Mouse (Mus musculus): Measurements from ENCODE around the gene Pkd1. TPM values are rescaled to one million over a fixed set of nuclear protein-coding genes. Genes with fewer than 3 reads are reported as not detected.

The Pkd1 gene
- polyA plus RNA-seq, 1 experiment: 13.0 TPM

- H3K4me3 ChIP-seq (ENCODE audit: low read depth, low read length): no peak overlapping the region
- no peak for TF ChIP-seq EP300 (IDR thresholded peaks at IDR 0.05; ENCODE audit: insufficient read depth, low read depth, low read length)
- TF ChIP-seq POLR2A (IDR thresholded peaks at IDR 0.05; ENCODE audit: insufficient read depth, low read length): no peak
- TF ChIP-seq CTCF (IDR thresholded peaks at IDR 0.05; ENCODE audit: low read depth, low read length): no peak
- no peaks in the 10 kb centered on the region for H3K27me3 ChIP-seq (ENCODE audit: control insufficient read depth, insufficient read depth, low read length, poor library complexity, severe bottlenecking)
- no peak overlapping the region for H3K27ac ChIP-seq (ENCODE audit: insufficient read depth, low read length)
- no peaks in the 10 kb centered on the region for H3K36me3 ChIP-seq (ENCODE audit: control insufficient read depth, insufficient read depth, low read length, poor library complexity, severe bottlenecking)
- no peaks in the 10 kb centered on the region for H3K9me3 ChIP-seq (replicated peaks; ENCODE audit: control insufficient read depth, insufficient read depth, low read length, poor library complexity, severe bottlenecking)
- no peaks in the 10 kb centered on the region for H3K4me1 ChIP-seq (ENCODE audit: control insufficient read depth, insufficient read depth, low read length)
- H3K9ac ChIP-seq (ENCODE audit: low read depth, poor library complexity, severe bottlenecking): no peak overlapping the region
These were observed 3.4 kb upstream of the Pkd1 start for GRCm38 (mm10) chr17:24546234-24546633.

GRCm38 (mm10) chr17:24548435-24548834 lies 1.2 kb upstream of the Pkd1 start:
- no peaks in the 10 kb centered on the region for H3K9me3 ChIP-seq (replicated peaks; ENCODE audit: control insufficient read depth, insufficient read depth, low read length, poor library complexity, severe bottlenecking)
- H3K4me1 ChIP-seq (ENCODE audit: control insufficient read depth, insufficient read depth, low read length): no peaks in the 10 kb centered on the region
- TF ChIP-seq CTCF (IDR thresholded peaks at IDR 0.05; ENCODE audit: low read depth, low read length): no peak
- TF ChIP-seq POLR2A (IDR thresholded peaks at IDR 0.05; ENCODE audit: insufficient read depth, low read length): no peak
- no peak for TF ChIP-seq EP300 (IDR thresholded peaks at IDR 0.05; ENCODE audit: insufficient read depth, low read depth, low read length)
- no peaks in the 10 kb centered on the region for H3K27me3 ChIP-seq (ENCODE audit: control insufficient read depth, insufficient read depth, low read length, poor library complexity, severe bottlenecking)
- no peak overlapping the region for H3K27ac ChIP-seq (ENCODE audit: insufficient read depth, low read length)
- H3K9ac ChIP-seq (ENCODE audit: low read depth, poor library complexity, severe bottlenecking): peak overlapping the region; percentile 54
- no peaks in the 10 kb centered on the region for H3K36me3 ChIP-seq (ENCODE audit: control insufficient read depth, insufficient read depth, low read length, poor library complexity, severe bottlenecking)
- no peak overlapping the region; the same call in 1 of the 2 replicates for H3K4me3 ChIP-seq (ENCODE audit: low read depth, low read length)

- no peak overlapping the region for H3K27ac ChIP-seq (ENCODE audit: insufficient read depth, low read length)
- H3K36me3 ChIP-seq (ENCODE audit: control insufficient read depth, insufficient read depth, low read length, poor library complexity, severe bottlenecking): no peaks in the 10 kb centered on the region
- no peaks in the 10 kb centered on the region for H3K9me3 ChIP-seq (replicated peaks; ENCODE audit: control insufficient read depth, insufficient read depth, low read length, poor library complexity, severe bottlenecking)
- peak overlapping the region; percentile 71 for H3K4me3 ChIP-seq (ENCODE audit: low read depth, low read length)
- peak overlapping the region; percentile 54 for H3K9ac ChIP-seq (ENCODE audit: low read depth, poor library complexity, severe bottlenecking)
- TF ChIP-seq CTCF (IDR thresholded peaks at IDR 0.05; ENCODE audit: low read depth, low read length): no peak
- TF ChIP-seq EP300 (IDR thresholded peaks at IDR 0.05; ENCODE audit: insufficient read depth, low read depth, low read length): no peak
- no peak for TF ChIP-seq POLR2A (IDR thresholded peaks at IDR 0.05; ENCODE audit: insufficient read depth, low read length)
- H3K27me3 ChIP-seq (ENCODE audit: control insufficient read depth, insufficient read depth, low read length, poor library complexity, severe bottlenecking): no peaks in the 10 kb centered on the region
- no peaks in the 10 kb centered on the region for H3K4me1 ChIP-seq (ENCODE audit: control insufficient read depth, insufficient read depth, low read length)
These were observed 565 bp upstream of the Pkd1 start for GRCm38 (mm10) chr17:24548921-24549617.

GRCm38 (mm10) chr17:24550416-24551049 lies 899 bp downstream of the Pkd1 start:
- H3K27ac ChIP-seq (ENCODE audit: insufficient read depth, low read length): no peak overlapping the region
- peak overlapping the region; percentile 81 for H3K9ac ChIP-seq (ENCODE audit: low read depth, poor library complexity, severe bottlenecking)
- H3K4me3 ChIP-seq (ENCODE audit: low read depth, low read length): peak overlapping the region; percentile 79
- H3K27me3 ChIP-seq (ENCODE audit: control insufficient read depth, insufficient read depth, low read length, poor library complexity, severe bottlenecking): no peaks in the 10 kb centered on the region
- no peaks in the 10 kb centered on the region for H3K36me3 ChIP-seq (ENCODE audit: control insufficient read depth, insufficient read depth, low read length, poor library complexity, severe bottlenecking)
- no peaks in the 10 kb centered on the region for H3K4me1 ChIP-seq (ENCODE audit: control insufficient read depth, insufficient read depth, low read length)
- no peaks in the 10 kb centered on the region for H3K9me3 ChIP-seq (replicated peaks; ENCODE audit: control insufficient read depth, insufficient read depth, low read length, poor library complexity, severe bottlenecking)
- TF ChIP-seq POLR2A (IDR thresholded peaks at IDR 0.05; ENCODE audit: insufficient read depth, low read length) (no peak), EP300 (IDR thresholded peaks at IDR 0.05; ENCODE audit: insufficient read depth, low read depth, low read length) (no peak), CTCF (IDR thresholded peaks at IDR 0.05; ENCODE audit: low read depth, low read length) (no peak)

- Histone ChIP-seq H3K36me3 (ENCODE audit: control insufficient read depth, insufficient read depth, low read length, poor library complexity, severe bottlenecking) (no peaks in the 10 kb centered on the region), H3K27ac (ENCODE audit: insufficient read depth, low read length) (no peak overlapping the region), H3K27me3 (ENCODE audit: control insufficient read depth, insufficient read depth, low read length, poor library complexity, severe bottlenecking) (no peaks in the 10 kb centered on the region), H3K9ac (ENCODE audit: low read depth, poor library complexity, severe bottlenecking) (peak overlapping the region; percentile 81), H3K9me3 (replicated peaks; ENCODE audit: control insufficient read depth, insufficient read depth, low read length, poor library complexity, severe bottlenecking) (no peaks in the 10 kb centered on the region), H3K4me3 (ENCODE audit: low read depth, low read length) (peak overlapping the region; percentile 79), H3K4me1 (ENCODE audit: control insufficient read depth, insufficient read depth, low read length) (no peaks in the 10 kb centered on the region)
- TF ChIP-seq EP300 (IDR thresholded peaks at IDR 0.05; ENCODE audit: insufficient read depth, low read depth, low read length) (no peak), POLR2A (IDR thresholded peaks at IDR 0.05; ENCODE audit: insufficient read depth, low read length) (no peak), CTCF (IDR thresholded peaks at IDR 0.05; ENCODE audit: low read depth, low read length) (no peak)
These were observed 1.4 kb downstream of the Pkd1 start for GRCm38 (mm10) chr17:24551050-24551444.

- TF ChIP-seq POLR2A (IDR thresholded peaks at IDR 0.05; ENCODE audit: insufficient read depth, low read length) (no peak), CTCF (IDR thresholded peaks at IDR 0.05; ENCODE audit: low read depth, low read length) (no peak), EP300 (IDR thresholded peaks at IDR 0.05; ENCODE audit: insufficient read depth, low read depth, low read length) (no peak)
- Histone ChIP-seq H3K9ac (ENCODE audit: low read depth, poor library complexity, severe bottlenecking) (no peak overlapping the region), H3K9me3 (replicated peaks; ENCODE audit: control insufficient read depth, insufficient read depth, low read length, poor library complexity, severe bottlenecking) (no peaks in the 10 kb centered on the region), H3K27me3 (ENCODE audit: control insufficient read depth, insufficient read depth, low read length, poor library complexity, severe bottlenecking) (no peaks in the 10 kb centered on the region), H3K36me3 (ENCODE audit: control insufficient read depth, insufficient read depth, low read length, poor library complexity, severe bottlenecking) (no peaks in the 10 kb centered on the region), H3K4me3 (ENCODE audit: low read depth, low read length) (no peak overlapping the region), H3K27ac (ENCODE audit: insufficient read depth, low read length) (no peak overlapping the region), H3K4me1 (ENCODE audit: control insufficient read depth, insufficient read depth, low read length) (peaks cover 1% of the 10 kb centered on the region)
These were observed 7.5 kb downstream of the Pkd1 start for GRCm38 (mm10) chr17:24557091-24557490.
